Mouse (Mus musculus) brain, embryonic 14.5 days (tissue): ENCODE measurements around the gene Sdf2l1.

Source experiments
- CTCF ChIP-seq: fragments of 200-500 bp; IDR thresholded peaks from 2 replicates; pipeline ENCODE4 v1.5.1; 2012; ENCODE audit warnings: inconsistent platforms, mild to moderate bottlenecking, moderate library complexity, borderline replicate concordance; ENCODE audit not compliant: insufficient read depth, insufficient read length; ENCODE audit errors: extremely low read depth
- POLR2A ChIP-seq: fragments of 200-500 bp; IDR thresholded peaks from 2 replicates; pipeline ENCODE4 v1.6.1; 2012; ENCODE audit warnings: mild to moderate bottlenecking, inconsistent platforms, borderline replicate concordance; ENCODE audit not compliant: poor library complexity, insufficient read depth, insufficient read length, severe bottlenecking; ENCODE audit errors: extremely low read depth

GRCm38 (mm10) chr16:17144339-17144738, 12.2 kb upstream of the Sdf2l1 start, which contains the start of gene Ydjc:
- TF ChIP-seq CTCF (no peak), POLR2A (no peak)
